Mouse (Mus musculus) intestine, embryonic 14.5 days (tissue): Measurements from ENCODE around the gene Camk1g. TPM values are rescaled to one million over a fixed set of nuclear protein-coding genes. Genes with fewer than 3 reads are reported as not detected.

ENCODE experiments used
- ATAC-seq: fragments of 200-750 bp; cut with Nextera tagmentation; replicated peaks from 2 replicates; pipeline ENCODE4 v1.8.0; 2017; ENCODE audit warnings: low read depth, moderate number of reproducible peaks, moderate TSS enrichment, moderate library complexity; ENCODE audit not compliant: low FRiP score, low TSS enrichment
- DNase-seq: peaks from one replicate; pipeline ENCODE4 v3.0.0-alpha.2; 2018; ENCODE audit warnings: low spot score
- H3K27ac ChIP-seq: fragments of 300-500 bp; sonication (generic); 2 replicates; pipeline ENCODE4 v1.5.1; 2014; ENCODE audit warnings: low read depth, mild to moderate bottlenecking, control low read depth
- H3K27me3 ChIP-seq: fragments of 300-500 bp; sonication (generic); replicated peaks from 2 replicates; pipeline ENCODE4 v1.6.1; 2014; ENCODE audit warnings: low read length, control low read depth; ENCODE audit not compliant: control insufficient read depth, insufficient read depth
- H3K36me3 ChIP-seq: fragments of 300-500 bp; sonication (generic); 2 replicates; pipeline ENCODE4 v1.6.1; 2014; ENCODE audit warnings: low read length, control low read depth; ENCODE audit not compliant: control insufficient read depth, insufficient read depth
- H3K4me1 ChIP-seq: fragments of 300-500 bp; sonication (generic); replicated peaks from 2 replicates; pipeline ENCODE4 v1.6.1; 2014; ENCODE audit warnings: low read length, control low read depth, mixed read lengths; ENCODE audit not compliant: control insufficient read depth, insufficient read depth
- H3K4me2 ChIP-seq: fragments of 300-500 bp; sonication (generic); 2 replicates; pipeline ENCODE4 v1.6.1; 2014; ENCODE audit warnings: low read length
- H3K4me3 ChIP-seq: fragments of 300-500 bp; sonication (generic); 2 replicates; pipeline ENCODE4 v1.5.1; 2014; ENCODE audit warnings: low read depth, low read length, control low read depth, mixed read lengths
- H3K9ac ChIP-seq: fragments of 300-500 bp; sonication (generic); 2 replicates; pipeline ENCODE4 v1.6.1; 2014; ENCODE audit warnings: mild to moderate bottlenecking, low read length
- H3K9me3 ChIP-seq: fragments of 300-500 bp; sonication (generic); 2 replicates; pipeline ENCODE4 v1.6.1; 2016; ENCODE audit warnings: low read length, control low read depth; ENCODE audit not compliant: control insufficient read depth
- WGBS: fragments of 180-500 bp; shearing (Covaris S2); extraction: QIAGEN DNeasy Blood & Tissue Kit; methylation state at CpG from one replicate; pipeline ENCODE4 v1.1.7; 2014; 5-methylcytosine and 5-hydroxymethylcytosine counted together
- polyA plus RNA-seq: library from polyadenylated mRNA; unstranded; fragments of >200 nt; fragmentation: Nextera tagmentation; extraction: Ambion mirVana; gene quantifications from 2 replicates; pipeline ENCODE4 v1.2.1, GENCODE M21; 2014

The Camk1g gene
- polyA plus RNA-seq, 1 experiment from 2014 or later = 9.5 TPM

- H3K27ac ChIP-seq = no peak overlapping the region
- WGBS = 58% methylated on average over 6 of the region's 6 CpGs
- no peaks in the 10 kb centered on the region for H3K27me3 ChIP-seq
- no peak for ATAC-seq
- peaks cover 10% of the 10 kb centered on the region; the same call in 1 of the 2 replicates for H3K4me1 ChIP-seq
- H3K4me2 ChIP-seq = no peak overlapping the region
- no peak overlapping the region for H3K9ac ChIP-seq
- no peaks in the 10 kb centered on the region for H3K36me3 ChIP-seq
- no peak overlapping the region for H3K4me3 ChIP-seq
- DNase-seq = no peak
- H3K9me3 ChIP-seq = no peaks in the 10 kb centered on the region
Measured at GRCm38 (mm10) chr1:193334546-193334945, 35.6 kb downstream of the Camk1g start.

GRCm38 (mm10) chr1:193333776-193334175, 36.3 kb downstream of the Camk1g start:
- Histone ChIP-seq H3K27me3 (no peaks in the 10 kb centered on the region), H3K27ac (no peak overlapping the region), H3K9me3 (no peaks in the 10 kb centered on the region), H3K36me3 (no peaks in the 10 kb centered on the region), H3K9ac (no peak overlapping the region), H3K4me3 (no peak overlapping the region), H3K4me1 (peaks cover 10% of the 10 kb centered on the region; the same call in 1 of the 2 replicates), H3K4me2 (no peak overlapping the region)
- no peak for DNase-seq
- ATAC-seq = no peak
- 87% methylated on average over 3 of the region's 3 CpGs for WGBS

GRCm38 (mm10) chr1:193332671-193333070, 37.4 kb downstream of the Camk1g start:
- Histone ChIP-seq H3K4me2 (no peak overlapping the region), H3K9ac (no peak overlapping the region), H3K4me3 (no peak overlapping the region), H3K36me3 (no peaks in the 10 kb centered on the region), H3K27ac (no peak overlapping the region), H3K9me3 (no peaks in the 10 kb centered on the region), H3K4me1 (peaks cover 10% of the 10 kb centered on the region; the same call in 1 of the 2 replicates), H3K27me3 (no peaks in the 10 kb centered on the region)
- ATAC-seq (no peak), DNase-seq (no peak)
- 94% methylated on average over 1 of the region's 1 CpGs for WGBS

- DNase-seq = no peak
- H3K9me3 ChIP-seq = no peaks in the 10 kb centered on the region
- H3K4me1 ChIP-seq = peaks cover 10% of the 10 kb centered on the region; the same call in 1 of the 2 replicates
- no peaks in the 10 kb centered on the region for H3K36me3 ChIP-seq
- no peaks in the 10 kb centered on the region for H3K27me3 ChIP-seq
- H3K4me2 ChIP-seq = no peak overlapping the region
- no peak overlapping the region for H3K4me3 ChIP-seq
- WGBS = 87% methylated on average over 13 of the region's 13 CpGs
- ATAC-seq = no peak
- H3K27ac ChIP-seq = no peak overlapping the region
- no peak overlapping the region for H3K9ac ChIP-seq
Measured at GRCm38 (mm10) chr1:193332018-193332417, 38.1 kb downstream of the Camk1g start.

- Histone ChIP-seq H3K4me3 (no peak overlapping the region), H3K27me3 (no peaks in the 10 kb centered on the region), H3K4me2 (no peak overlapping the region), H3K9me3 (no peaks in the 10 kb centered on the region), H3K9ac (no peak overlapping the region), H3K36me3 (no peaks in the 10 kb centered on the region), H3K4me1 (peaks cover 10% of the 10 kb centered on the region; the same call in 1 of the 2 replicates), H3K27ac (no peak overlapping the region)
- DNase-seq (no peak), ATAC-seq (no peak)
- 85% methylated on average over 7 of the region's 7 CpGs for whole genome bisulfite sequencing
Measured at GRCm38 (mm10) chr1:193330626-193331025, 39.5 kb downstream of the Camk1g start.

GRCm38 (mm10) chr1:193330172-193330571, 39.9 kb downstream of the Camk1g start:
- Histone ChIP-seq H3K4me3 (no peak overlapping the region), H3K27ac (no peak overlapping the region), H3K27me3 (no peaks in the 10 kb centered on the region), H3K4me2 (no peak overlapping the region), H3K9me3 (no peaks in the 10 kb centered on the region), H3K36me3 (no peaks in the 10 kb centered on the region), H3K4me1 (peaks cover 10% of the 10 kb centered on the region; the same call in 1 of the 2 replicates), H3K9ac (no peak overlapping the region)
- WGBS = 44% methylated on average over 10 of the region's 10 CpGs
- peak; percentile 63 for DNase-seq
- ATAC-seq = peak; percentile 79; the same call in 1 of the 2 replicates

- Histone ChIP-seq H3K4me2 (no peak overlapping the region), H3K9me3 (no peaks in the 10 kb centered on the region), H3K4me1 (peaks cover 7% of the 10 kb centered on the region; the same call in 1 of the 2 replicates), H3K36me3 (no peaks in the 10 kb centered on the region), H3K27me3 (no peaks in the 10 kb centered on the region), H3K9ac (no peak overlapping the region), H3K27ac (no peak overlapping the region), H3K4me3 (no peak overlapping the region)
- ATAC-seq = no peak
- WGBS = 78% methylated on average over 9 of the region's 9 CpGs
- DNase-seq = no peak
Measured at GRCm38 (mm10) chr1:193329557-193329956, 40.5 kb downstream of the Camk1g start.

GRCm38 (mm10) chr1:193327686-193328085, 42.4 kb downstream of the Camk1g start:
- H3K4me3 ChIP-seq = no peak overlapping the region
- ATAC-seq = no peak

GRCm38 (mm10) chr1:193327216-193327615, 42.9 kb downstream of the Camk1g start:
- H3K27ac ChIP-seq = no peak overlapping the region
- H3K4me2 ChIP-seq = no peak overlapping the region
- H3K4me3 ChIP-seq = no peak overlapping the region
- no peaks in the 10 kb centered on the region for H3K9me3 ChIP-seq
- H3K36me3 ChIP-seq = no peaks in the 10 kb centered on the region
- H3K9ac ChIP-seq = no peak overlapping the region
- no peak for ATAC-seq
- H3K4me1 ChIP-seq = peaks cover 4% of the 10 kb centered on the region; the same call in 1 of the 2 replicates
- H3K27me3 ChIP-seq = no peaks in the 10 kb centered on the region
- WGBS = 74% methylated on average over 1 of the region's 1 CpGs
- no peak for DNase-seq

More at GRCm38 (mm10) chr1:193327686-193328085, 42.4 kb downstream of the Camk1g start:
- H3K9ac ChIP-seq = no peak overlapping the region
- H3K27ac ChIP-seq = no peak overlapping the region
- H3K27me3 ChIP-seq = no peaks in the 10 kb centered on the region
- H3K9me3 ChIP-seq = no peaks in the 10 kb centered on the region
- no peak overlapping the region for H3K4me2 ChIP-seq
- no peak for DNase-seq
- H3K4me1 ChIP-seq = peaks cover 4% of the 10 kb centered on the region; the same call in 1 of the 2 replicates
- no peaks in the 10 kb centered on the region for H3K36me3 ChIP-seq
- whole genome bisulfite sequencing = 80% methylated on average over 5 of the region's 5 CpGs
